Mouse (Mus musculus): ENCODE data around the gene Gas2l2.

- no peak for TF ChIP-seq CTCF (IDR thresholded peaks at IDR 0.05; ENCODE audit: low read depth)
- no peak for TF ChIP-seq EP300 (IDR thresholded peaks at IDR 0.05; ENCODE audit: low read depth)
These were observed 19.0 kb upstream of the Gas2l2 start for GRCm38 (mm10) chr11:83448021-83448926.
